In genomic region chr5:143405200-143405599, GRCm38 (mm10) we compare ENCODE assay signal across 9 mouse cellular contexts. TPM values are rescaled to one million over a fixed set of nuclear protein-coding genes. Genes with fewer than 3 reads are reported as not detected.
A peak's percentile ranks its signal among the peaks of the same experiment; 100 is the strongest.
DNase-seq lines count a peak whose midpoint lies in the region; ATAC-seq and TF ChIP-seq lines count a peak whose summit lies in the region.
"Had no signal": no experiment of that assay in that cellular context is flagged by ENCODE, and none has a peak within 500 bp of the region (broad histone marks: within the 10 kb centered on the region; RNA-seq: fewer than 3 reads in every experiment).

No protein-coding gene starts in this region.

- H3K36me3 ChIP-seq in hindbrain, embryonic 13.5 days: peaks cover 18% of the 10 kb centered on the region
- no peaks in the 10 kb centered on the region for H3K36me3 ChIP-seq in hindbrain, embryonic 16.5 days (ENCODE audit: control insufficient read depth, insufficient read depth, low read length)
- peaks cover 16% of the 10 kb centered on the region; the same call in 1 of the 2 replicates for H3K36me3 ChIP-seq in forebrain, embryonic 14.5 days (ENCODE audit: control insufficient read depth, insufficient read depth, low read length)
- peaks cover 18% of the 10 kb centered on the region; the same call in 1 of the 2 replicates for H3K36me3 ChIP-seq in kidney, postnatal 0 days (ENCODE audit: insufficient read depth, low read length)
- peaks cover 17% of the 10 kb centered on the region; the same call in 1 of the 2 replicates for H3K36me3 ChIP-seq in midbrain, embryonic 13.5 days

- no peak for TF ChIP-seq CTCF in kidney, postnatal 0 days (IDR thresholded peaks at IDR 0.05; ENCODE audit: low read depth)

- DNase-seq in forebrain, embryonic 14.5 days (ENCODE audit: low spot score): no peak
- DNase-seq in kidney, postnatal 0 days (ENCODE audit: low spot score): peak; percentile 9
- DNase-seq in frontal cortex, postnatal 36 days (ENCODE audit: low spot score in 2 of 2): no peak
- no peak for DNase-seq in cerebellum, adult 8-10 months

- H3K4me2 ChIP-seq in hindbrain, embryonic 13.5 days: peak overlapping the region; percentile 79
- H3K4me2 ChIP-seq in hindbrain, embryonic 16.5 days (ENCODE audit: low read length): no peak overlapping the region
- peak overlapping the region; percentile 84 for H3K4me2 ChIP-seq in forebrain, embryonic 14.5 days (ENCODE audit: low read length)
- H3K4me2 ChIP-seq in kidney, postnatal 0 days (ENCODE audit: low read length): peak overlapping the region; percentile 70
- peak overlapping the region; percentile 91; the same call in 1 of the 2 replicates for H3K4me2 ChIP-seq in midbrain, embryonic 13.5 days (replicated peaks)

- 88% methylated on average over 9 of the region's 9 CpGs for WGBS in hindbrain, embryonic 13.5 days
- 90% methylated on average over 9 of the region's 9 CpGs for WGBS in hindbrain, embryonic 16.5 days
- WGBS in forebrain, embryonic 14.5 days: 85% methylated on average over 9 of the region's 9 CpGs
- 71% methylated on average over 9 of the region's 9 CpGs for WGBS in kidney, postnatal 0 days
- WGBS in midbrain, embryonic 13.5 days: 90% methylated on average over 9 of the region's 9 CpGs

- no peak overlapping the region for H3K27ac ChIP-seq in hindbrain, embryonic 13.5 days
- H3K27ac ChIP-seq in hindbrain, embryonic 16.5 days (ENCODE audit: low read depth, low read length): no peak overlapping the region
- H3K27ac ChIP-seq in forebrain, embryonic 14.5 days (ENCODE audit: low read depth, low read length): no peak overlapping the region
- H3K27ac ChIP-seq in kidney, postnatal 0 days: no peak overlapping the region
- H3K27ac ChIP-seq in midbrain, embryonic 13.5 days: no peak overlapping the region

- ATAC-seq in hindbrain, embryonic 13.5 days (ENCODE audit: low FRiP score): no peak
- no peak for ATAC-seq in hindbrain, embryonic 16.5 days
- no peak for ATAC-seq in forebrain, embryonic 14.5 days
- no peak for ATAC-seq in kidney, postnatal 0 days (replicated peaks; ENCODE audit: low FRiP score, low read depth)
- ATAC-seq in midbrain, embryonic 13.5 days: no peak
- ATAC-seq in granulocyte monocyte progenitor cell, adult 5-6 weeks (replicated peaks; ENCODE audit: poor library complexity, severe bottlenecking): no peak

- peaks cover 40% of the 10 kb centered on the region for H3K4me1 ChIP-seq in hindbrain, embryonic 13.5 days (replicated peaks)
- H3K4me1 ChIP-seq in hindbrain, embryonic 16.5 days (ENCODE audit: control insufficient read depth, insufficient read depth, low read depth, low read length): peaks cover 14% of the 10 kb centered on the region
- peaks cover 6% of the 10 kb centered on the region for H3K4me1 ChIP-seq in forebrain, embryonic 14.5 days (ENCODE audit: control insufficient read depth, insufficient read depth, low read length)
- H3K4me1 ChIP-seq in kidney, postnatal 0 days (replicated peaks; ENCODE audit: insufficient read depth, low read length): peaks cover 14% of the 10 kb centered on the region; the same call in 1 of the 2 replicates
- peaks cover 30% of the 10 kb centered on the region for H3K4me1 ChIP-seq in midbrain, embryonic 13.5 days (replicated peaks)

- H3K9ac ChIP-seq in hindbrain, embryonic 13.5 days: 0 out of 2 replicates have a peak overlapping the region, but pooled peaks have one; percentile 8
- no peak overlapping the region for H3K9ac ChIP-seq in hindbrain, embryonic 16.5 days (ENCODE audit: low read depth, low read length)
- H3K9ac ChIP-seq in forebrain, embryonic 14.5 days (ENCODE audit: low read length): no peak overlapping the region
- H3K9ac ChIP-seq in kidney, postnatal 0 days (ENCODE audit: low read depth, low read length): no peak overlapping the region
- no peak overlapping the region for H3K9ac ChIP-seq in midbrain, embryonic 13.5 days (replicated peaks)

- no peaks in the 10 kb centered on the region for H3K9me3 ChIP-seq in hindbrain, embryonic 13.5 days
- H3K9me3 ChIP-seq in hindbrain, embryonic 16.5 days (ENCODE audit: control insufficient read depth, low read length): no peaks in the 10 kb centered on the region
- no peaks in the 10 kb centered on the region for H3K9me3 ChIP-seq in forebrain, embryonic 14.5 days (replicated peaks; ENCODE audit: control insufficient read depth, low read length)
- no peaks in the 10 kb centered on the region for H3K9me3 ChIP-seq in kidney, postnatal 0 days (replicated peaks; ENCODE audit: low read length)
- no peaks in the 10 kb centered on the region for H3K9me3 ChIP-seq in midbrain, embryonic 13.5 days
- H3K9me3 ChIP-seq: G1E had no signal

- no peaks in the 10 kb centered on the region for H3K27me3 ChIP-seq in hindbrain, embryonic 13.5 days
- H3K27me3 ChIP-seq in hindbrain, embryonic 16.5 days (replicated peaks; ENCODE audit: control insufficient read depth, insufficient read depth, low read length): no peaks in the 10 kb centered on the region
- no peaks in the 10 kb centered on the region for H3K27me3 ChIP-seq in forebrain, embryonic 14.5 days (replicated peaks; ENCODE audit: control insufficient read depth, insufficient read depth, low read length)
- no peaks in the 10 kb centered on the region for H3K27me3 ChIP-seq in kidney, postnatal 0 days (ENCODE audit: insufficient read depth, low read length)
- no peaks in the 10 kb centered on the region for H3K27me3 ChIP-seq in midbrain, embryonic 13.5 days

- no peak overlapping the region for H3K4me3 ChIP-seq in hindbrain, embryonic 13.5 days
- H3K4me3 ChIP-seq in hindbrain, embryonic 16.5 days (ENCODE audit: low read length): no peak overlapping the region
- no peak overlapping the region for H3K4me3 ChIP-seq in forebrain, embryonic 14.5 days (ENCODE audit: low read depth, low read length)
- peak overlapping the region; percentile 96 for H3K4me3 ChIP-seq in kidney, postnatal 0 days (replicated peaks; ENCODE audit: low read depth, low read length)
- H3K4me3 ChIP-seq in midbrain, embryonic 13.5 days (replicated peaks): peak overlapping the region; percentile 98; the same call in 1 of the 2 replicates

RNA-seq across cellular contexts. Expression of gene Kdelr2, which starts 1.6 kb away (rescaled TPM):
- 150 TPM in 2 replicates for polyA plus RNA-seq in hindbrain, embryonic 13.5 days (2015; fragmentation: Nextera tagmentation; extraction: Ambion mirVana)
- 123 and 138 TPM in 2 replicates for polyA plus RNA-seq in hindbrain, embryonic 16.5 days (2015; fragmentation: Nextera tagmentation; extraction: Ambion mirVana)
- 137 and 144 TPM in 2 replicates for polyA plus RNA-seq in forebrain, embryonic 14.5 days (2014; fragmentation: Nextera tagmentation; extraction: Ambion mirVana)
- polyA plus RNA-seq in kidney, postnatal 0 days (2015; fragmentation: Nextera tagmentation; extraction: Ambion mirVana): 319 and 337 TPM in 2 replicates
- 138 and 141 TPM in 2 replicates for polyA plus RNA-seq in midbrain, embryonic 13.5 days (2015; fragmentation: Nextera tagmentation; extraction: Ambion mirVana)
- total RNA-seq in granulocyte monocyte progenitor cell, adult 5-6 weeks (2014; fragmentation: Nextera tagmentation): 82.9 and 104 TPM in 2 replicates
- 161 and 171 TPM in 2 replicates for total RNA-seq in granulocyte monocyte progenitor cell, adult 5-6 weeks (2017)

RNA-seq across cellular contexts. Expression of gene Grid2ip, which starts 48.1 kb away (rescaled TPM):
- 0.45 and 0.47 TPM in 2 replicates for polyA plus RNA-seq in hindbrain, embryonic 13.5 days (2015; fragmentation: Nextera tagmentation; extraction: Ambion mirVana)
- polyA plus RNA-seq in hindbrain, embryonic 16.5 days (2015; fragmentation: Nextera tagmentation; extraction: Ambion mirVana): 0.42 and 0.51 TPM in 2 replicates
- 0.18 and 0.77 TPM in 2 replicates for polyA plus RNA-seq in forebrain, embryonic 14.5 days (2014; fragmentation: Nextera tagmentation; extraction: Ambion mirVana)
- 0.03 TPM in 1 of 2 replicates, not detected in the other for polyA plus RNA-seq in kidney, postnatal 0 days (2015; fragmentation: Nextera tagmentation; extraction: Ambion mirVana)
- 0.19 and 0.36 TPM in 2 replicates for polyA plus RNA-seq in midbrain, embryonic 13.5 days (2015; fragmentation: Nextera tagmentation; extraction: Ambion mirVana)
- not detected in 2 replicates for total RNA-seq in granulocyte monocyte progenitor cell, adult 5-6 weeks (2014; fragmentation: Nextera tagmentation)
- not detected in 2 replicates for total RNA-seq in granulocyte monocyte progenitor cell, adult 5-6 weeks (2017)
- polyA plus RNA-seq: G1E had no signal

RNA-seq across cellular contexts. Expression of gene Daglb, which starts 59.2 kb away (rescaled TPM):
- 18.2 and 18.3 TPM in 2 replicates for polyA plus RNA-seq in hindbrain, embryonic 13.5 days (2015; fragmentation: Nextera tagmentation; extraction: Ambion mirVana)
- polyA plus RNA-seq in hindbrain, embryonic 16.5 days (2015; fragmentation: Nextera tagmentation; extraction: Ambion mirVana): 21.8 and 23.0 TPM in 2 replicates
- 9.7 and 11.2 TPM in 2 replicates for polyA plus RNA-seq in forebrain, embryonic 14.5 days (2014; fragmentation: Nextera tagmentation; extraction: Ambion mirVana)
- 4.9 and 5.2 TPM in 2 replicates for polyA plus RNA-seq in kidney, postnatal 0 days (2015; fragmentation: Nextera tagmentation; extraction: Ambion mirVana)
- polyA plus RNA-seq in midbrain, embryonic 13.5 days (2015; fragmentation: Nextera tagmentation; extraction: Ambion mirVana): 16.9 and 17.5 TPM in 2 replicates
- total RNA-seq in granulocyte monocyte progenitor cell, adult 5-6 weeks (2014; fragmentation: Nextera tagmentation): 11.7 and 22.8 TPM in 2 replicates
- total RNA-seq in granulocyte monocyte progenitor cell, adult 5-6 weeks (2017): 24.1 and 25.0 TPM in 2 replicates

Comparison
In these comparisons a context has a peak if more than half of its experiments do, and no peak if none do; other contexts are left out.
1. H3K4me3 ChIP-seq: peak in kidney, postnatal 0 days (single experiment) and midbrain, embryonic 13.5 days (single experiment); none in hindbrain, embryonic 13.5 days (single experiment), hindbrain, embryonic 16.5 days (single experiment) and forebrain, embryonic 14.5 days (single experiment).